Mouse (Mus musculus) heart, adult 2 months (tissue): ENCODE measurements around the gene B3glct.

Source experiments
- CTCF ChIP-seq: fragments of 200-600 bp; IDR thresholded peaks from 2 replicates; pipeline ENCODE4 v1.8.1; 2022; ENCODE audit warnings: antibody characterized with exemption, mild to moderate bottlenecking, moderate library complexity
- POLR2A ChIP-seq: fragments of 200-500 bp; IDR thresholded peaks from 2 replicates; pipeline ENCODE4 v1.6.1; 2011; ENCODE audit warnings: mild to moderate bottlenecking, low read depth, low read length, control low read depth; ENCODE audit not compliant: insufficient read depth

GRCm38 (mm10) chr5:149680946-149681345, 2.9 kb downstream of the B3glct start:
- TF ChIP-seq POLR2A (no peak), CTCF (no peak)
